ENCODE assay signal across 19 mouse cellular contexts in the genomic region with DNA sequence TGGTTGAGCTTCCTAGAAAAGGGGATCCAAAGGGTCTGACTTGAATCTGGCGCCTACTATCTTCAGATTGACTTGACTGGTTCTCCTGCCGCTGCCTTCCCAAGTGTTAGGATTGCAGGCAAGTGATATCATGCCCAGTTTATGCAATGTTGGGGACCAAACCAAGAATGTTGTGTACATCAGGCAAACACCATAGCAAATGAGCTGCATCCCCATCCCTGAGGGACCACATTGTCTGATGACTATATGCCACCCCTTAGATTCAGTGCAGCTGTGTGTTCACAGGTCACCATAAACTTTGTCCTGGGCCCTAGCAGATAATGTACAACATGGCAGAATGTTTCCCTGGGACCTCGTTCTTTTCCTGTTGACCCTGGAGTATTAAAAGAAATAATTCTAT. TPM values are rescaled to one million over a fixed set of nuclear protein-coding genes. Genes with fewer than 3 reads are reported as not detected.
DNase-seq lines count a peak whose midpoint lies in the region; ATAC-seq lines count a peak whose summit lies in the region.
"Had no signal": no experiment of that assay in that cellular context is flagged by ENCODE, and none has a peak within 500 bp of the region (broad histone marks: within the 10 kb centered on the region; RNA-seq: fewer than 3 reads in every experiment).

No protein-coding gene starts in this region.

- no peak overlapping the region for H3K4me2 ChIP-seq in midbrain, embryonic 11.5 days
- H3K4me2 ChIP-seq in intestine, embryonic 16.5 days (ENCODE audit: low read depth, low read length), result no peak overlapping the region
- H3K4me2 ChIP-seq: embryonic facial prominence, embryonic 13.5 days; liver, embryonic 13.5 days had no signal

- peak; percentile 20 for DNase-seq in embryo, embryonic 11 days
- DNase-seq in embryo, embryonic 9.5 days (ENCODE audit: extremely low spot score), result no peak
- peak; percentile 6 for DNase-seq in testis, postnatal 10 days (ENCODE audit: low spot score)
- DNase-seq in testis, postnatal 14 days (ENCODE audit: low spot score), result no peak
- peak; percentile 88 for DNase-seq in midbrain, embryonic 11.5 days (ENCODE audit: low spot score, missing footprints)
- no peak for DNase-seq in layer of hippocampus, adult 8-10 months (ENCODE audit: low spot score in 2 of 2)
- DNase-seq: adrenal gland, postnatal 25 days; cerebellum, adult 9-11 months; gastrocnemius, adult 2 months; kidney, postnatal 10 days; liver, embryonic 13.5 days; thymus, postnatal 25 days had no signal

- peaks cover 2% of the 10 kb centered on the region; the same call in 1 of the 2 replicates for H3K36me3 ChIP-seq in midbrain, embryonic 11.5 days (ENCODE audit: control insufficient read depth, insufficient read depth, low read length)
- no peaks in the 10 kb centered on the region for H3K36me3 ChIP-seq in intestine, embryonic 16.5 days (ENCODE audit: control insufficient read depth, insufficient read depth, low read length)
- H3K36me3 ChIP-seq: liver, embryonic 13.5 days had no signal

- no peaks in the 10 kb centered on the region for H3K9me3 ChIP-seq in midbrain, embryonic 11.5 days (ENCODE audit: control insufficient read depth, low read length)
- no peaks in the 10 kb centered on the region for H3K9me3 ChIP-seq in intestine, embryonic 16.5 days (ENCODE audit: control insufficient read depth, low read length)
- H3K9me3 ChIP-seq: embryonic facial prominence, embryonic 13.5 days; liver, embryonic 13.5 days had no signal

- H3K27ac ChIP-seq in midbrain, embryonic 11.5 days (ENCODE audit: low read depth, low read length), result no peak overlapping the region
- H3K27ac ChIP-seq in intestine, embryonic 16.5 days (ENCODE audit: low read length), result no peak overlapping the region
- H3K27ac ChIP-seq: embryonic facial prominence, embryonic 13.5 days; gastrocnemius, adult 2 months; liver, embryonic 13.5 days had no signal

- H3K27me3 ChIP-seq in midbrain, embryonic 11.5 days (ENCODE audit: control insufficient read depth, insufficient read depth, low read length), result no peaks in the 10 kb centered on the region
- H3K27me3 ChIP-seq in intestine, embryonic 16.5 days (replicated peaks; ENCODE audit: control insufficient read depth, insufficient read depth, low read length), result no peaks in the 10 kb centered on the region
- H3K27me3 ChIP-seq: embryonic facial prominence, embryonic 13.5 days had no signal

- H3K9ac ChIP-seq in midbrain, embryonic 11.5 days (ENCODE audit: low read length), result no peak overlapping the region
- no peak overlapping the region for H3K9ac ChIP-seq in intestine, embryonic 16.5 days (ENCODE audit: low read depth, low read length)
- H3K9ac ChIP-seq: embryonic facial prominence, embryonic 13.5 days; liver, embryonic 13.5 days had no signal

- H3K4me3 ChIP-seq in midbrain, embryonic 11.5 days (ENCODE audit: low read depth, low read length), result no peak overlapping the region
- no peak overlapping the region for H3K4me3 ChIP-seq in intestine, embryonic 16.5 days (ENCODE audit: low read length)
- H3K4me3 ChIP-seq: embryonic facial prominence, embryonic 13.5 days; gastrocnemius, adult 2 months; liver, embryonic 13.5 days had no signal

- WGBS in midbrain, embryonic 11.5 days, result 84% methylated on average over 3 of the region's 3 CpGs
- WGBS in intestine, embryonic 16.5 days, result 87% methylated on average over 3 of the region's 3 CpGs

- H3K4me1 ChIP-seq in midbrain, embryonic 11.5 days (ENCODE audit: control insufficient read depth, insufficient read depth, low read length), result peaks cover 9% of the 10 kb centered on the region
- H3K4me1 ChIP-seq in intestine, embryonic 16.5 days (ENCODE audit: control insufficient read depth, insufficient read depth, low read length), result no peaks in the 10 kb centered on the region
- H3K4me1 ChIP-seq: liver, embryonic 13.5 days had no signal

- ATAC-seq in midbrain, embryonic 11.5 days (ENCODE audit: low FRiP score), result peak; percentile 49
- no peak for ATAC-seq in CD4-positive, CD25-positive, alpha-beta regulatory T cell, adult 4 months
- no peak for ATAC-seq in intestine, embryonic 16.5 days
- ATAC-seq: activated CD4-positive, CD25-positive, alpha-beta regulatory T cell, adult 4 months; intestine, postnatal 0 days; lung, postnatal 0 days had no signal

RNA-seq across cellular contexts. Expression of a gene that starts 8.8 kb away (rescaled TPM):
- 618 and 725 TPM in 2 replicates for polyA plus RNA-seq in midbrain, embryonic 11.5 days (2014; fragmentation: Nextera tagmentation; extraction: Ambion mirVana)
- total RNA-seq in layer of hippocampus, adult 8-10 months (2022), result 10 to 100 TPM in 3 of 4 experiments, 1 to 10 TPM in 1; 9.1 to 15.7 (median 11.9) TPM
- under 1 TPM in 1 of 2 experiments, not detected in 1; 0.11 TPM for polyA plus RNA-seq in CD4-positive, CD25-positive, alpha-beta regulatory T cell, adult 4 months (2017; shearing (Covaris generic))
- polyA plus RNA-seq in intestine, embryonic 16.5 days (2015; fragmentation: Nextera tagmentation; extraction: Ambion mirVana), result 20.9 and 23.0 TPM in 2 replicates
- total RNA-seq: megakaryocyte, adult 5-6 weeks had no signal

Comparison
In these comparisons a context has a peak if more than half of its experiments do, and no peak if none do; other contexts are left out.
1. DNase-seq: peak in embryo, embryonic 11 days (single experiment), testis, postnatal 10 days (single experiment) and midbrain, embryonic 11.5 days (single experiment); none in embryo, embryonic 9.5 days (single experiment), testis, postnatal 14 days (single experiment) and layer of hippocampus, adult 8-10 months (0 of 2).
2. RNA of a gene that starts 8.8 kb away (polyA plus RNA-seq): 618 to 725 TPM in midbrain, embryonic 11.5 days; 20.9 to 23.0 TPM in intestine, embryonic 16.5 days and 0.11 TPM in CD4-positive, CD25-positive, alpha-beta regulatory T cell, adult 4 months; every median in the first group is over 10 times any median in the second.